Mouse (Mus musculus) retina, adult 2 months (tissue): ENCODE data around the gene Otulin.

Experiments used
- DNase-seq: peaks from one replicate; pipeline ENCODE4 v3.0.0-alpha.2; 2012; ENCODE audit warnings: low read depth, low spot score

Otulin gene

DNA sequence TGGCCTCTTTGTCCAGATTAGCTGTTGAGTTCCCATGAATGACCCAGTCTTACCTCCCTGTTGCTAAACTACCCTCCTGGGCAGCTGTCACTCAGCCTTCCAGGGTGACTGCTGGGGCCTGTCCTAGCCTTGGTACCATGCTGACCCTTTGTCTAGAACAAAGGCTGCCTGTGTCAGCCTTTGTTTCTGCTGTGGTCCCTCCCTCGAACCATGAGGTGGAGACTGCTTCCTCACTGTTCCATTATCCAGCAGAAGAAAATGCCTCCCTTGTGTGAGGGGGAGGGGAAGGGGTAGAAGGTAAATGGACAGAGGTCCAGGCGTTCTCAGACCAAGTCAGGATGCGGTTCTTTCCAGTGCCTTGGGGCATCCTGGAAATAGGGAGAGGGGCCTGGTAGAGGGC, 48.9 kb downstream of the Otulin start:
- no peak for DNase-seq

DNA sequence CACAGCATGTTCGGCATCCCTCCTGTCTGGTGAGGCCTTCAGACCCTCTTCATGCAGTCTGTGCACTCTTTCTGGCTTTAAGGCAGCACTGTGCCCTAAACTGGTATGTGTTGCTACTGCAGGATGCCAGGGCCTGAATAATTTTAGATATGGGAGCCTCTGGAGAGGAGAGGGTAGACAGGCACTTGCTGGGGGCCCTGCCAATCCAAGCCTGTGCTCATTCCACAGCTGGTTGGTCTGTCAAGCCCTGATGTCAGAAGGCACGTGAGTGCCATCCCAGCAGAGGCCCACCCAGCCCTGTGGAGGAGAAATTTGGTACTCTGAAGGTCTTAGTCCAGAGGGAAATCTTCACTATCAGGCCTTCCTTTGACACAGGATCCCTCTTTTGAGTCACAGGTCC, 49.7 kb downstream of the Otulin start:
- DNase-seq = no peak

DNA sequence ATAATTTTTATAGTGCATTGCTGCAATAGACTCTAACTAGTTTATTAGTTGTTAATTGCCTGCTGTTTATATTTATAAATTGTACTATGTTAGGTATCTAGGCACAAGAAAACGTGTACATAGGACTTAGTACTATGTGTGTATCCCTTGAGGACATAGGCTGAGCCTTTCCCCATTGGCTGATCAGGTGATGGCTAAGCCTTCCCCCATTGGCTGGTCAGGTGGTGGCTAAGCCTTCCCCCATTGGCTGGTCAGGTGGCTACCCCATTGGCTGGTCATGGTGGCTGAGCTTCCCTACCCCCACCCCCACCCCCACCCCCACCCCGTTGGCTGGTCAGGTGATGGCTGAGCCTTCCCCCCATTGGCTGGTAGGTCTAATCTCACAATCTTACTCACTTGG, 50.6 kb downstream of the Otulin start:
- DNase-seq = no peak

DNA sequence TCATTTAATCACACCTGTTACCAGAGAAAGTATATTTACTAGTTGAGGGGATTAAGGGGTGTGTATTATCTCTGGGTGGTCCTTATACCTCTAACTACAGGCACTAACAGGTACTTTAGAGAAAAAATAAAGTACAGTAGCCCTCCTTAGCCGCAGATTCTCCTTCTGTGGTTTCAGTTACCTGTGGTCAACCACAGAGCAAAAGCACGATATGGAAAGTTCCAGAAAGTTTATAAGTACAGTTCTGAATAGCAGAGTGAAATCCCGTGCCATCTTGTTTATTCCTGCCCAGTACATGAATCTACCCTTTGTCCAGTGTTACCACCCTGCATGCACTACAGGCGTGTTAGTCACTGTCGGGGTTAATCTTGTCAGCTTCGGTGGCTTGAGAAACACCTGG, 51.6 kb downstream of the Otulin start:
- no peak for DNase-seq

DNA sequence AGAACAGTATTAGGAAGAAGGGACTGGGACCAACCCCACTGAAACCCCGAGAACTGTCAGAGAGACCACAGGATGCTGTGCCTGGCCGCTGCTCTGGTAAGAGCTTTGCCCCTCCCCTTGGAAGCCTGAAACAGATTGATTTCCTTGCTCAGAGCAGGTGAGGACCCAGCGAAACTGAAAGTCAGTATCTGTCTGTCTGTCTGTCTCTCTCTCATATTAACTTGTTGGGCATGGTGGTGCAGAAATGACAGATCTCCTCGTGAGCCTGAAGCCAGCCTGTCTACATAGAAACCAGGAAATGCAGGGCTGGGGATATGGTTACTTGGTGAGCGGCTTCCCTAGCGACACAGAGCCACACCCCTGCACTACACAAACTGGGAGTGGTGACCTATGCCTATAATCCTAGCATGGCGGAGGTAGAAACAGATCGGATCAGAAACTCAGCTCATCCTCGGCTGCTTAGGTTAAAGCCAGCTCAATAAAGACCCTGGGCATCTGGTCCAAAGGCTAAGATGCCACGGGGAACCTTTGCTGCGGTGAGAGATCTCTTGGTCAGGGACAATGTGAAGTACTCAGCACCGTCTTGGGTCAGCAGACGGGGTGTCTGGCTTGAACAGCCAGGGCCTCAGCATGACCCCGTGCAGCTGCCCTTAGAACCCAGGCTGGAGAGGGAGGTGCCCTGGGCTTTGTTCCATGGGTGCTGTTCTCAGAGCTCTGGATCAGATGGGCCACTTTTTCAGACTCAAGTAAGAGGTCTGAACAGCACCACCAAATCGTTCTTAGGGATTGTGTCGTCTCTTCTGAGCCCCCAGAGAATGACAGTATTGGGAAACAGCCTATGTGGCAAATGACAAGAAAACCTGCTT, 52.3 kb downstream of the Otulin start:
- peak; percentile 42 for DNase-seq

DNA sequence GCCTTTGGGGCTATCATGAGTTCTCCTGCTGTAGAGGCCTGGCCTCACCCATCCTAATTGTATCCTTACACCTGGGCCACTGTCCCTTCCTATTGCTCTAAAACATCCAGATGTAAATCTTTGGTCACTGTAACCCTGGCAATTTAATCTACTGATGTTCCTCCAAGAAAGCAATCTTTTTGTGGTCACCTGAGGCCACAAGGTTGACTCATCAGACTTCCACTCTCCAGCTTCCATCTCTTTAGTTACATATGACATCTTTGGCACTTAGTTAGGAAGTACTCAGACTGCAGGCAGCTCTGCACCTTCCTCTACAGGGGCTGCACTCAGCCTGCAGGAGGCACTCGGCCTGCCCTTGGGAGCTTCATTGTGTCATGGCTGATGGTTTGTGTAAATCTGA, 53.6 kb downstream of the Otulin start:
- no peak for DNase-seq

DNA sequence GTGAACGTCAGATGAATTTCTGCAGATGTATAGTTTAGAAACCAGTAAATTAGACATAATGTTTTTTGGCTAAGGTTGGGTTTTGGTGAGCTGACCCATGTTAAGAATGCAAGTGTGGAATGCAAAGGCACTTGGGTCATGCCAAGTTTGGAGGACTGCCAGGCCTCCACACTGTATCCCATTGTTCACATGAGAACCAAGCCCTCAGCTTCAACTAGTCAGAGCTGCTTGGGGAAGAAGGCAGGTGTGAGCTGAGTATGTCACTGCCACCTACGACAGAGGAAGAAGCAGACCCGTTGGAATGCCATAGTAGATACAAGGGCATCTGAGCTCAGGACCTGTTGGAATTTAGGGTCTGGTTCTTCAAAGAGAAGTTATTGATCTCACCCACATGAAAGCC, 54.6 kb downstream of the Otulin start:
- no peak for DNase-seq

DNA sequence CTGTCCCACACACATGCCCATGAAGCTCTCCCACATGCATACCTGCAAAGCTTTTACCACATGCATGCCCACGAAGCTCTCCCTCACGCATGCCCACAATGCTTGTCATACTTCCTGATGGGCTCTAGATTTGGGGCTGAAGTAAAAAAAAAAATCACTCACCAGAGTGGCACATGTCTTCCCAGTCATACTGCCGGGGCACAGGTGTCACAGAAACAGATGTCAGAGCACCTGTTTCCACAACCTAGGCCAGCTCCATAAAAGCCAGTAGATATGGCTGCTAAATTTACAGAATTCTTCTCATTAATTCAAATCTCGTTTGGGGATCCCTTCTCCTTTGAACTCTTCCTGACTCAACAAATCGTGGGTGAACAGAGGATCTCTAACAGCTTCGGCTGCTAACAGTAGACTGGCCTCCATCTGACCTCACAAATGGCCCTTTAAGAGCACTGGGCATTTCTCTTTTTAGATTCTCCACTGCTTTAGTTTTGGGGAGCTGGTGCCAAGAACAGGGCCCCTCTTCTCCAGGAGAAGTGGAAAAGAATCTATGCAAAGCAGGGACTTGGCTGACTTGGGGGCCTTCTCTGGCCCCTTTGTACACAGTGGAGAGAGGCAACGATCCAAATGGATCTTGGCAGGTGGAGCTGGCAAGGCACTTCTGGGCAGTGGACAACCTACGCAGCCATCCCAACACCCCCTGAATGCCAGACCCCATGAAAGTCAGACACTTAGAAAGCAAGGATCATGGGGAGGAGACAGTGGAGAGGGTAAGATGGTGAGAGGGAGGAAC, 55.3 kb downstream of the Otulin start:
- no peak for DNase-seq

DNA sequence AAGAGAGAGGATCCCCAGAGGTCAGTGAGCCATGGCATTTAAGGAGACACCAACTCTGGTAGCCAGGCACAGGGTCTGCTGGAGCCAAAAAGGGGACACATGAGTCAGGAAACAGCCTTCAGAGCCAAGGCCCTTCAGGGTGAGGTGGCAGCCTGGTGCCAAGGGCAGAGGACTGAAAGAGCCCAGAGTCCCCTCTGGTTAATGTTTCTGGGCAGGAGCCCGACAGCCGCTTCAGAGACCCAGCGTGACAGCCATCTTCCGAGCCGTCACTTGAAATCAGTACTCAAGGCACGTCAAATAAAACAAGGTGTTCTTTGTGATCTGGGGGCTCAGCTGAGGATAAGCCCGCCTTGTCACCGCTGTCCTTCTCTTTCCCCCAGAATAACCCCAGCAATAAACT, 59.3 kb downstream of the Otulin start:
- no peak for DNase-seq

DNA sequence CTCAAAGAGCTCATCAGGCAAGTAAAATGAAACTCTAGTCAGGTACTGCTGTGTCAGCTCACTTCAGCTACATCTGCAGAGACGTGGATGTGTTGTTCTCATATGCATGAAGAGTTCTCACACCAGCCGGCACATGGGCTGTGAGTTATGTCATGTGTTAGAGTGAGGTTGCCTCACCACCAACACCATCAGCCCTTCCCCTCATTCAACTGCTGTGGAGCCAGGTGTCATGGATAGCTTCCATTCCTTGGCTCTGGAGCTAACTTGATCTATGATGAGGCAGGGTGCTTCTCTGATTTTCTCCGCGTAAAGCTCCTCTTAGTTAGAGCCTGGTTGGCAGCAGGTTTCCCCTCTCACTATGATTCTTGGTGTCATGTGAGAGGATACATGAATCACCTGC, 60.1 kb downstream of the Otulin start:
- DNase-seq = no peak

DNA sequence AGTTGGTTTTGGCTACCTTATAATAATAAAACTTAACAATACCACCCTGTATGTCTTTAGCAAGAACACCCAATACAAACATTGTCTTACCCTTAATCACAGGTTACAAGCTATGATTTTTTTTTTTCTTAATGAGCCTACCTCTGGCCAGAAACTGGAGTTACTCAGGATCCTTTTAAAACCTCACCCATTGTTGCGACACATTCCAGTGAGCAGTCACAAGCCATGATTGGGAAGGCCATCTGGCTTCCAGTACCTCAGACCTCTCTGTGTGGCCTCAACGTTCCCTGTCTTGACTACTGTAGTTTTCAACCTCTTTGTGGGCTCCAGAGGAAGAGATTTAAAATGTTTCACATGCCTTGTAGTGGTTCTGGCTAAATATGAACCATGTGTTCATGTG, 60.6 kb downstream of the Otulin start:
- DNase-seq = no peak

DNA sequence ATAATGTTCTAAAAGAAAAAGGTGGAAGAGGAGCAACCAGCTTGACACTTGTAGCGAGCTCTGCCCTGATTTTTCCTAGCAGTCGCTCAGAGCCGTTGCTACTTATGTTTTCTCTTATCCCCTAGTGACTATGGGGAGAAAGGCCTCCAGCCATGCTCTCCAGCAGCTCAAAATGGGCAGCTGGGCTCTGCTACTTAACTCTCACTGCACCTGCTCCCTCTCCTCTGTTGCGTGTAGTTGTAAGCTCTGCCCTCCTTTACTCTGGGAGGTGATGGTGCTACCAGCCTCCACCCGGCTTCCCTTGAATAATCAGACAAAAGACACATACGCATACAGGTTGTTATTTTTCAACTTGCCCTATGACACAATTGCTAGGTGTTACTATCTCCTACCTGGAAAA, 62.1 kb downstream of the Otulin start:
- DNase-seq = no peak

DNA sequence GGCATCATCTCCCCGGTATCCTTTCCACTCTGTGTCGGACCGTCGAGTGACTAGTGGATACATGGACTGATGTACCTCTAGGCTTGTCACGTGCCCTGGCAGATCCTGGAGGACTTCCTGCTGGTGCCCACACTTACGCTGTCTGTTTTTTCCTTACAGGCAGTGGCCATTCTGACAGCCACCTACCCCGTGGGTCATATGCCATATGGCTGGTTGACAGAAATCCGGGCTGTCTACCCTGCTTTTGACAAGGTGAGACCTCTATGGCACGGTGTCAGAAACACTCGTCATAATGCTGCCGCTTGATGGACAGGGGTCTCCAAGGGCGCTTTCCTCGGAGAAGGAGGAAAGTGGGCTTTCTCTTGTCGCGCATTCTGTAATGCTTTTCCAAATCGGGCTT, 63.1 kb downstream of the Otulin start:
- DNase-seq = no peak

DNA sequence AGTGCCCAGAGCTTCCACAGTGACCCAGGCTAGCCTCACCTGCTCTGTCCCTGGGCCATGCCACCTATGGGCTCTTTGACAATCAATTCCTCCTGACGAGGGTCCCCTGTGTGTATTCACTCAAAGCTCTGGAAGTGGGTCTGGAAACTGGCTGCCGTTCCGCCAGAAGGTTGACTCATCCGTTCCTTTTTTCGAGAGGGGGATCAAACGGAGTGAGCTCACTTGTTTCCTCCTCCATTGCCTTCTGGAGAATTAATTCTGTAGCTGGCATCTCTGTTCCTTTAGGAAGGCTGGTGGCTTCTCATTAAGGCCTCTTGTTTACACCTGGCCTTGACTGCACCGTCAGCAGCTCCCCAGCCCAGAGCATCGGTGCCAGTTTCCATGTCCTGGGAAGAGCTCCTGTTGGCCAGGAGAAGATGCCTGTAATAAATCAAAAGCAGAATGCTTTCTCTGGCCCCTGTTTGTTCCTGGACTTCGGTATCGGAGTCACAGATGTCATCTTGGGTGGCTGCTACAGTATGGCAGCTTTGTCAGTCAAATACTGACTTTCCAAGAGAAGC, 64.8 kb downstream of the Otulin start:
- DNase-seq = no peak

DNA sequence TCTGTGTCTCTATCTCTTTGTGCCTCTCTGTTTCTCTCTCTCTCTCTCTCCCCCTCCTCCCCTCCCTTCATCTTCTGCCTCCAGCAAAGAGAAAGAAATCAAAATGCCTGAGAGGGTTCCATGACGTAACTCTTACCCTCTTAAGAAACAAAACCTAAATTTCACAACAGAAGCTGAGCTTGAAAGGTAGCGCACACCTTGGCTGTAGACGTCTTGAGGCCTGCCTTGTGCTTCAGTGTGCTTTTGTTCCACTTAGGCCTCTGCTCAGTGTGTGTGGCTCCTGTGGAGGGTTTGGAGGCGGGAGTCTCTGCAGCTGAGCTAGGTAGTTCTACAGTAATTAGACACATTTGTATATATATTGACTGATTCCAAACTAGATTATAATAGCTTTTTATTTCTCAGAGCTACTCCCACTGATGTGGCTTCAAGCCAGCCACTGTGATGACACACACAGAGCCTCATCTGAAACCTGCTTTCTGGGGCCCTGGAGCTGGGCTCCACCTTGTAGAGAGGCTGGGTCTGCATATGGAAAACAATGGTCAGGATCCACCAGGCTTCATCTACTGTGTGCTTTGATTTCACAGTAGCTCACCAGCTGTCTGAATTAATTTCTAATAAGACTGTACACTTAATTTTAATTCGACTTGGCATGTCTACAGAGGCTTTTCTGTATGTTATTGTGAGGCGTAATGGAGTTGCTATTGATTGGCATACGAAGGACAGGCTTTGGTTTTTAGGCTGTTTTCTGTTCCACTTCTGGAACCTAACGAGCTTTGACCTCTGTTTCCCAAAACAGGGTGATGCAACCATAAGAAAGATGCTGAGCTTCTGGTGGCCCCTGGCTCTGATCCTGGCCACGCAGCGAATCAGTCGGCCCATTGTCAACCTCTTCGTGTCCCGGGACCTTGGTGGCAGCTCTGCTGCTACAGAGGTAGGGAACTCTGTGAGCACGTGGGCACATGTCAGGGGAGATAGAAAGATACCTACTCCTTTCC, 66.1 kb downstream of the Otulin start:
- DNase-seq = no peak

DNA sequence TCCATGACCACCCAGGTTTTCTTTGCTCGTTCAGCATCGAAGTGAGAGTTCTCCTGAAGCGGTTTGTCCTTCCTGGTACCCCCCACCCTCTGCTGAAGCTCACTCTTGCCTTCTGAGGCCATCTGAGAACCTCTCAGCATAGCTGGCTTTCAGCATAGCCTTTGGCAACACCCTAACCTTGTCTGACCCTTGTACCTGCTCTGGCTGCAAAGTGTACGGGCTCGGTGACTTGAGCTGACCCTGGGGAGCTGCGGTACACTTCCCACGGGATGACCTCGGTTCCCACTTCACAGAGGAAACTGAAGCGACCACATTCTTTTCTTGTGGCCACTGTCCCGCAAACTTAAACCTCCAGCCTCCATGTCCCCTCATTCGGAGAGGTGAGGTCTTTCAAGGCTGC, 70.2 kb downstream of the Otulin start:
- DNase-seq = no peak

DNA sequence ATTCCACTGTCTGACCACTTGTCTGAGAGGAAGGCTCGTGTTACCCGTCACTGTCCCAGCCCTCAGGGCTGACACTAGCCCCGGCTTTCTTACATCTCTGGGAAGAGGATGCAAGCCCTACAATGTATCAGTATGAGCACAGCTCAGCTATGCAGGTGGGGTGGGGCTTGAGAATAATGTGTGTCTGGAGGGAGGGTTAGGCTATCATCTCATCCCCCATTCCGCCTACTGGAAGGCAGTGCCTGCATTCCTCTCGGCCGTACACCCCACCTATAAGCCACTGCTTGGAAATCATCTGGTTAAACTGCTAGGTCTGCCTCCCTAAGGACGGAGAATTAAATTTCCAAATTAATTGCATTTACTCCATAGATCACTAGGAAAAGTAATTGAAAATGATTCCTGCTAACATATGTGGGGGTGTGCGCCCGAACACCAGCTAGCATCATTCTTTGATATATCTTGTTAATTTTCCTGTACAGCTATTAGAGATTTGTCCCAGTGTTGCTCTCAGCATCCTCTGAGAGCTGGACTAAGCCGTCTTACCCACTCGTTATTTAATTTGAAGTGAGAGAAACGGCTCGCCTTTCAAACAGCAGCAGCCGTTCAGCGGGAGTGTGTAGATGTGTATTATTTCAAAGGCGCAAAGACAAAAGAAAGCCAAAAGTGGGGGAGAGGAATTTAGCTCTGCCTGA, 71.9 kb downstream of the Otulin start:
- DNase-seq = no peak

DNA sequence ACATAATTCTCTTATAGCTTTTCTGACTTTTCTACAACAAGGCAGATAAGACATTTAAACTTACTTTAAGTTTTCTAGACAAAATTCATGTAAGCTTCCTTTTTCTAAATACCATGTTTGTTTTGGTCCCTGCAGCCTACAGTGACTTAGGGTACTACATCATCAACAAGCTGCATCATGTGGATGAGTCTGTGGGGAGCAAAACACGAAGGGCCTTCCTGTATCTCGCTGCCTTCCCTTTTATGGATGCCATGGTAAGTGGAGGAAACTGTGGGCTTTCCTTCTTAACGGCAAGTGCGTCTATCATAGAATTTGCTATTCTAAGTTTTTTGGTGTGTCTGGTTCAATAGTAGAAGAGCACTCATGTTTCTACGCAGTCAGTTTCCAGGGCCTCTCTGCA, 76.9 kb downstream of the Otulin start:
- no peak for DNase-seq

DNA sequence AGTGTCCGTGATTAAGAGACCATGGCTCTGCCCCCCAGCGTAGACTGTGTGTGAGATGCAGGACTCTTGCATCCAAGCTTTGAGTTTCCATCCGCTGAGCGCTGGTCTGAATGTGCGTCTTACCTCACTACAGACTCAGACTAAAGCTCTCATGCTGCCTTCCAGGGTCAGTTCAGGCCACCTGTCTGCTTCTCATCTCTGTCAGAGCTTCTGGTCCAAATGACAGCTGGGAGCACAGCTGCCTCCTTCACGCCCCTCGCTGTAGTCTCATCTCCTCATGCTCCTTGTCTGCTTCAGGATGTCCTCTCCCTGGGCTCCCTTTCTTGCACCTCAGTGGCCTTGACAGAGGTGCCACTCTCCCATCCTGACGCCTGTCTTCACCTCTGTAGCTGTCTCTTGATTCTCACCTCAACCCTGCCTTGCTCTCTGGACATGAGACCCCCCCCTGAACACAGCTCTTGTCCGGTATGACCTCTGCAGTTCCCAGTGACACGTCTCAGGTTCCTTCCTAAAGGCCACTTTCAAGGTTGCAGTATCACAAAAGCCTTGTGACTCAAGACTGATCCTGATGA, 78.3 kb downstream of the Otulin start:
- DNase-seq = no peak
